Mouse (Mus musculus) hindbrain, embryonic 16.5 days (tissue): ENCODE results near the gene Spp2. TPM values are rescaled to one million over a fixed set of nuclear protein-coding genes. Genes with fewer than 3 reads are reported as not detected.

Source experiments
- ATAC-seq: fragments of 200-750 bp; cut with Nextera tagmentation; 2 replicates; pipeline ENCODE4 v1.8.0; 2017; ENCODE audit warnings: moderate TSS enrichment, moderate library complexity
- H3K27ac ChIP-seq: fragments of 300-500 bp; sonication (generic); 2 replicates; pipeline ENCODE4 v1.5.1; 2014; ENCODE audit warnings: low read depth, mild to moderate bottlenecking, control low read depth, low read length, moderate library complexity
- H3K27me3 ChIP-seq: fragments of 300-500 bp; sonication (generic); replicated peaks from 2 replicates; pipeline ENCODE4 v1.6.1; 2014; ENCODE audit warnings: low read length; ENCODE audit not compliant: control insufficient read depth, insufficient read depth
- H3K36me3 ChIP-seq: fragments of 300-500 bp; sonication (generic); 2 replicates; pipeline ENCODE4 v1.6.1; 2014; ENCODE audit warnings: mild to moderate bottlenecking, low read length, moderate library complexity, mixed read lengths; ENCODE audit not compliant: control insufficient read depth, insufficient read depth
- H3K4me1 ChIP-seq: fragments of 300-500 bp; sonication (generic); 2 replicates; pipeline ENCODE4 v1.6.1; 2014; ENCODE audit warnings: low read depth, low read length; ENCODE audit not compliant: control insufficient read depth, insufficient read depth
- H3K4me2 ChIP-seq: fragments of 300-500 bp; sonication (generic); 2 replicates; pipeline ENCODE4 v1.6.1; 2014; ENCODE audit warnings: mild to moderate bottlenecking, low read length, control low read depth, moderate library complexity
- H3K4me3 ChIP-seq: fragments of 300-500 bp; sonication (generic); 2 replicates; pipeline ENCODE4 v1.5.1; 2014; ENCODE audit warnings: mild to moderate bottlenecking, low read length, control low read depth, moderate library complexity
- H3K9ac ChIP-seq: fragments of 300-500 bp; sonication (generic); 2 replicates; pipeline ENCODE4 v1.6.1; 2014; ENCODE audit warnings: low read depth, mild to moderate bottlenecking, control low read depth, low read length, moderate library complexity
- H3K9me3 ChIP-seq: fragments of 300-500 bp; sonication (generic); 2 replicates; pipeline ENCODE4 v1.6.1; 2014; ENCODE audit warnings: mild to moderate bottlenecking, low read length, moderate library complexity; ENCODE audit not compliant: control insufficient read depth
- WGBS: fragments of 180-500 bp; shearing (Covaris S2); extraction: QIAGEN DNeasy Blood & Tissue Kit; methylation state at CpG from one replicate; pipeline ENCODE4 v1.1.7; 2014; 5-methylcytosine and 5-hydroxymethylcytosine counted together
- polyA plus RNA-seq: library from polyadenylated mRNA; unstranded; fragments of >200 nt; fragmentation: Nextera tagmentation; extraction: Ambion mirVana; gene quantifications from 2 replicates; pipeline ENCODE4 v1.2.1, GENCODE M21; 2015

Gene Spp2
- polyA plus RNA-seq, 1 experiment from 2014 or later = 0.28 TPM

DNA sequence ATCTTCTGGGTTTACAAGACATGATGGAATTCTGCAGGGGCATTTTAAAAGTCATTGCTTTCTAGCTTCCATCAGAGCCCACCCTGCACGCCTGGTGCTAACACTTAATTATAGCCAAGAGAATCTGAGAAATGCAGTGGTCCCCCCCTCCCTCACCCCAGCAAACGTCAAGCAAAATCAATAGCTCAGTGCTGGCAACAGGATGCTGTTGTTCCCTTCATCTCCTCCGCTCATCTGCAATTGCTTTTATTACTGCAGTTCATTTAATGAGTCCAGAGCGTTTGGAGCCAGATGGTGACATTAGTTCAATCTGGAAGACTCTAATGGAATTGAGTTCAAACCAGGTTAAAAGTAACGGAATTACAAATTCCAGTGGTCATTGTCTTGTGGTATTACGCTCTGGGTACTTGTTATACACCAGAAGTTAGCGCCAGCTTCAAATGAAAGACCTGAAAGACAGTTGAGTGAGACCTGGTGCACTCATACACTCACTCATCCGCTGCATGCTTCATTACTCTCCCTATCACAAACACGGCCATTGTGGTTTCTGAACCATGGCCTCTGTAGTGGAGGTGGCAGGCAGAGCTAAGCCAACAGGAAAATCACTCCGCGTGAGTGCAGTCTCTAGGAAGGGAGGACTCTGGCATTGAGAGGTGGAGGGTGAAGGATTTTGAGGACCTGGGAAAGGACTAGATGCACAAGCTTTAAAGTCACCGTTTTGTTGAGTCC is 519 bp upstream of the Spp2 start:
- ATAC-seq = peak; percentile 68
- no peaks in the 10 kb centered on the region for H3K9me3 ChIP-seq
- WGBS = 46% methylated on average over 12 of the region's 12 CpGs
- no peaks in the 10 kb centered on the region for H3K27me3 ChIP-seq
- H3K4me1 ChIP-seq = peaks cover 4% of the 10 kb centered on the region
- no peak overlapping the region for H3K27ac ChIP-seq
- H3K4me2 ChIP-seq = no peak overlapping the region
- no peak overlapping the region for H3K9ac ChIP-seq
- no peaks in the 10 kb centered on the region for H3K36me3 ChIP-seq
- no peak overlapping the region for H3K4me3 ChIP-seq

DNA sequence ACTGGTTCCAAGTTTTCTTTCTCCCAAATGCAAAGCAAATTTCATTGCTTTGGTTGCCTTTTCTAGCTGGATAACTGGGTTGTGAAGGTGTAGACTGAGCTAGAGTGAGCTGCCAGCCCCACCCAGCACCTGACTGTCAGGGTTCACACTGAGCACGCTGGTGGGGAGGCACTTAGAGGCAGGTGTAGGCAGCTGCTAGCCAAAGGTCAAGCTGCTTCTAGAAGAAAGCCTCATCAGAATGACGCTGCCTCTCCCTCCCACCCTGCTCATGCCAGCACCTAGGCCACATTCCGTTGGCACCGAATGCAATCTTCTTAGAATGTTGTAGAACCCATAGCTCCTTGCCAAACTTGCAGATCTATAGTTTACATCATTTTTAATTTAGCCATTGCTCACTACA is 1.6 kb downstream of the Spp2 start:
- Histone ChIP-seq H3K36me3 (no peaks in the 10 kb centered on the region), H3K27me3 (no peaks in the 10 kb centered on the region), H3K27ac (no peak overlapping the region), H3K9ac (no peak overlapping the region), H3K9me3 (no peaks in the 10 kb centered on the region), H3K4me1 (peaks cover 7% of the 10 kb centered on the region), H3K4me2 (no peak overlapping the region), H3K4me3 (no peak overlapping the region)
- 99% methylated on average over 4 of the region's 4 CpGs for WGBS
- no peak for ATAC-seq

DNA sequence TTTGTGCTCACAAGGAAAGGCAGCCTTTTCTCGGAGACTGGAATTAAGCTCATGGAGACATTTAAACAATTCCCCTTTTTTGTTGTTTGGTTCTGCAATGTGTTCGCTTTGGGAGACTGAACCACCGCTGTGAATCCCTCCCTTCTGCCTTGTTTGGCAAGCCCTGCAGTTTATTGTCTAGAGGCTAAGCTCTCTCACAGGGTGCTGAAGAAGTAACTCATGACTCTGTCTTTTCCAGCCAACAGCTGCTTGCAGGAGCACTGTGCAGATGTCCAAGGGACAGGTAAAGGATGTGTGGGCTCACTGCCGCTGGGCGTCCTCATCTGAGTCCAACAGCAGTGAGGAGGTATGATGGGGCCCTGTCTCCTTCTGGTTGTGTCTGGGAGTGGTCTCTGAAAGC is 5.3 kb downstream of the Spp2 start:
- WGBS = 38% methylated on average over 5 of the region's 5 CpGs
- Histone ChIP-seq H3K4me3 (no peak overlapping the region), H3K27ac (no peak overlapping the region), H3K9me3 (no peaks in the 10 kb centered on the region), H3K27me3 (no peaks in the 10 kb centered on the region), H3K9ac (no peak overlapping the region), H3K4me1 (peaks cover 3% of the 10 kb centered on the region), H3K36me3 (no peaks in the 10 kb centered on the region), H3K4me2 (no peak overlapping the region)
- ATAC-seq = no peak

DNA sequence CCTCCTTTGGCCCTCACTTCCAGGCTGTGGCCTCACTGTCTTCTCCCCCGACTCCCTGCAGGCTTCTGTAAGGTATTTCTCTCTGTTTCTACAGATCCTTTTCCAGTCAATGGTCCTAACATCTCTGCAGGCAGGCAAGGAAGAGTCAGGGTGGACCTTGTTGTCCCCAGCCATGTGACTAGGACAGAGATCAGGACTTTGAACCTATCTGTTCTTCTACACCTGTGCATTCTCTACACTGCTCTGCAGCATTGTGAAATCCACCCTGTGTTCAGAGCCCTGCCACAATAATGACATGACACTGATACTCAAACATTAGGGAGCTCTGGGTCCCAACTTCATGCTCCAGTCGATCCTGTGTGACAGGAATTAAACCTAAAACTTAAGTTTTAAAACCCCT is 12.2 kb downstream of the Spp2 start:
- Histone ChIP-seq H3K4me2 (no peak overlapping the region), H3K27ac (no peak overlapping the region), H3K9ac (no peak overlapping the region), H3K4me1 (no peaks in the 10 kb centered on the region), H3K27me3 (no peaks in the 10 kb centered on the region), H3K9me3 (no peaks in the 10 kb centered on the region), H3K36me3 (no peaks in the 10 kb centered on the region), H3K4me3 (no peak overlapping the region)
- no peak for ATAC-seq
- WGBS = 95% methylated on average over 2 of the region's 2 CpGs

DNA sequence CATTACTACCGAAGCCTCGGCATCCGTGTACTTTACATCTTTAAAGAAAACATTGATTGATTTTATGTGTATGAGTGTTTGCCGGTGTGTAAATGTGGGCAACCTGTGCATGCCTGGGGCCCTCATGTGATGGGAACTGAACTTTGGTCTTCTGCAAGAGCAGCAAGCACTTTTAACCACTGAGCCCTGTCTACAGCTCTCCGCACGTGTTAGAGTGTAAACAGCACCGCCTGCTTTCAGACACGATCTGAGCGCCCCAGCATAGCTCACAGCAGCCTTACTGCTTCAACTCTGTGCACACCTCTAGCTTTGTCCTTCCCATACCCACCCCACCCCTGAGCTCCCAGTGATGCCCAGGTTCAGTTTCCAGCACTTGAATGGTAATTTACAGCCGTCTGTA is 15.3 kb downstream of the Spp2 start:
- H3K27ac ChIP-seq = no peak overlapping the region
- H3K4me3 ChIP-seq = no peak overlapping the region
- no peaks in the 10 kb centered on the region for H3K36me3 ChIP-seq
- 88% methylated on average over 10 of the region's 10 CpGs for WGBS
- H3K9ac ChIP-seq = no peak overlapping the region
- H3K4me1 ChIP-seq = no peaks in the 10 kb centered on the region
- no peaks in the 10 kb centered on the region for H3K9me3 ChIP-seq
- no peaks in the 10 kb centered on the region for H3K27me3 ChIP-seq
- ATAC-seq = no peak
- no peak overlapping the region for H3K4me2 ChIP-seq

DNA sequence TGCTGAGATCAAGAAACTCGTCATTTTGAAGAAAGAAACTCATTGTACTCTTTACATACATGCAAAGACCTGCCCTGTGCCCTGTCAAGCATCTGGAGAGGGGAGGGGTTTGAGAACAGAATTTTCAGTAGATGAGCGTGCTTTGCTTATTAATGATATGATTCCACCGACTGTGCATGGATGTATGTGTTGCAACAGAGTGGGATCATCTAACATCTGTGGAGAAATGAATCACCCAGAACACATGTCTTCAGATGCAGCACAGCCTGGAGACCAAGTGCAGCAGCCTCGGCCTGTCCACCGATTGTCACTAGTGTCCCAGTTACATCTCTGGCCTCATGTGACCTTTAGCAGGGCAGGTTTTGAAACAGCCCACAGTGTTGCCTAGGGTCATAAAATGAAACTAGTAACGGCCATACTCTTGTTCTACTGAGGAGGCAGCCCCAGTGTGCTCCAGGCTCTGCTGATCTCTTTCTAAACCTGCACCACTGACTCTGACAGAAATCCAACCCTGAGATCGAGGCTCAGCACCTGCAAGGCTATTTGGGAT is 16.2 kb downstream of the Spp2 start:
- Histone ChIP-seq H3K27me3 (no peaks in the 10 kb centered on the region), H3K4me3 (no peak overlapping the region), H3K9ac (no peak overlapping the region), H3K27ac (no peak overlapping the region), H3K36me3 (no peaks in the 10 kb centered on the region), H3K4me1 (no peaks in the 10 kb centered on the region), H3K9me3 (no peaks in the 10 kb centered on the region), H3K4me2 (no peak overlapping the region)
- no peak for ATAC-seq
- WGBS = 73% methylated on average over 7 of the region's 7 CpGs

DNA sequence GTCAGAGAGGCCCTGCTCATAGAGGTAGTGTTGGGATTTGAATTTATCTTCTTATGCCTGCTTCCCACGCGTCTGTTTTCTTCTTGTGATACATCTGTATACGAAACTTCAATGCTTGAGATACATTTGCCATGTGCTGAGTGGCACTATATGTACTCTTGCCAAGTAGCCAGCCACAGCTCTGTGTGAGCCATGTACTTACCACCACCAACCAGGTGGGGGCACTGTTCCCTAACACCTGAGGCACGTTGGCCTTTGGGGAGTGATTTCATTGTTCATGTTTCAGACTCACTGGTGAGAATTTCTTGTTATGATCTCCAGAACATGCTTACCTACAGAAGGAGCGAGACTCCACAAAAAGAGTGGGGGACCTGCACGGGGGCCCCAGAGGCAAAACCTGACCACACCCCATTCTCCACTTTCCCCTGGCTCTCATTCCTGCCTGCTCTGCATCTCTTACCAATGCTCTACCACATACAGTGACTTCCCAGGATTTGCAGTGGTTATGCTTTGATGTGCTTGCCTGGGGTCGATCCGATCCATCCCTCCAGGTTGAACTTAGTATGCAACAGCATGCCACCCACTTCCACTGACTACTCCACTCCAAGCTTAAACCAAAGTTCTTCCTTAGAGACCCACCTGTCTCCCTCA is 18.0 kb downstream of the Spp2 start:
- no peaks in the 10 kb centered on the region for H3K27me3 ChIP-seq
- H3K4me1 ChIP-seq = no peaks in the 10 kb centered on the region
- H3K4me2 ChIP-seq = no peak overlapping the region
- ATAC-seq = peak; percentile 81
- H3K27ac ChIP-seq = no peak overlapping the region
- peak overlapping the region; percentile 18; the same call in 1 of the 2 replicates for H3K9ac ChIP-seq
- no peak overlapping the region for H3K4me3 ChIP-seq
- H3K9me3 ChIP-seq = no peaks in the 10 kb centered on the region
- WGBS = 24% methylated on average over 8 of the region's 8 CpGs
- H3K36me3 ChIP-seq = no peaks in the 10 kb centered on the region

DNA sequence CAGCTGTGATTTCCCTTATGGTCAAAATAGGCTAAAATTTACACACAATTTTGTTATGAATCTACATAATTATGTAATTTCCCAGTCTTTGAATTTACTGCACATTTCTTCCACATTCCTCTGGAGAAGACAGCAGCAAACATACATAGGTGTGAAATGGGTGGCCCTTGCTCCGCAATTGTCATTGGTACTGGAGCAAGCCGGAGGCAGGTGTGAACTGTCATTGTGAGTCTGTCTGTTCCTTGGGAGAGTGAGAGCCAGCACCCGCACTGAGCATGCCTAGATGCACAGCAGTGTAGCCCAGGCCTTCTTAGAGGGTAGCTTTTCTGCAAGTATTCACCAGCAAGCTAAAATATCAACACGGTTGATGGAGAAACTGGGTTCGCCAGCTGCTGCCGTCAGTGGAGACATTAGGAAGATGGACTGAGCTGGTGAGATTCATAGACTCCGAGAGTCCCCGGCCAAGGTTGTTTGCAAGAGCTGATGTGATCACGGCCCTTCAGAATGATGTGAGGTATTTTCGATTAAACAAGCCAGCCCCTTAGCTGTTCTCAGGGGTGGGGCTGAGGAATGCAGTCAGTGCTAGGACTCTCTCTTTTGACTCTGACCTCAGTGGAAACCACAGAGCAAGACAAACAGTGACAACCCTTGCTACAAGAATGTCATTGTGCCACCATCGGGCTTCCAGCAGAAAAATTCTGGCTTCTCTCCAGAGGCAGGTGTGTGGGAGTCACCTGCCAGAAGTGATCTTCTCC is 21.4 kb downstream of the Spp2 start:
- no peak overlapping the region for H3K4me3 ChIP-seq
- no peaks in the 10 kb centered on the region for H3K36me3 ChIP-seq
- H3K4me2 ChIP-seq = no peak overlapping the region
- no peaks in the 10 kb centered on the region for H3K4me1 ChIP-seq
- WGBS = 71% methylated on average over 11 of the region's 11 CpGs
- H3K27me3 ChIP-seq = no peaks in the 10 kb centered on the region
- no peak for ATAC-seq
- H3K9me3 ChIP-seq = no peaks in the 10 kb centered on the region
- no peak overlapping the region for H3K27ac ChIP-seq
- H3K9ac ChIP-seq = no peak overlapping the region

DNA sequence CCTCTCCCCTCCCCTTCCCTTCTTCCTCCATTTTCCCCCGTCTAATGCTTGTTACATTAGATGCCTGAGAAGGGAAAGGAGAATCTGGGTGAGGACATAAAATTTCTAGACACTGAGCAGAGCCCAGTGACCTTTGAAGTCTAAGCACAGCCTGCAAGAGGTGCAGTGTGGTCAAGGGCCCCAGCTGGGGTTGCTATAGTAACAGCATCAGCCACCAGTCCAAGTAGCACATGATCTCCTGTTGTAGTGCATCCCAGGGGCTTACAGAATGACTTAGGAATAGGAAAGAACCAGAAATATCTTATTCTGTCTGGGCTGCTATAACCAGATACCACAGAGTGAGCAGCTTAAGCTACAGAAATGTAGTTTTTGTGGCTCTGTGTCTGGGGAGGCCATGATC is 22.7 kb downstream of the Spp2 start:
- ATAC-seq = peak; percentile 67
- no peak overlapping the region for H3K27ac ChIP-seq
- H3K9ac ChIP-seq = no peak overlapping the region

More for the DNA sequence above, 22.7 kb downstream of the Spp2 start:
- Histone ChIP-seq H3K4me3 (no peak overlapping the region), H3K36me3 (no peaks in the 10 kb centered on the region), H3K9me3 (no peaks in the 10 kb centered on the region), H3K4me2 (no peak overlapping the region), H3K27me3 (no peaks in the 10 kb centered on the region), H3K4me1 (no peaks in the 10 kb centered on the region)
- WGBS = 44% methylated on average over 1 of the region's 1 CpGs
